Mouse (Mus musculus) G1E (cell line): Measurements from ENCODE around the gene Rbpj.

ENCODE experiments used
- CTCF ChIP-seq: IDR thresholded peaks from 2 replicates; pipeline ENCODE4 v1.5.1; 2012; ENCODE audit warnings: low read depth, low read length, inconsistent platforms, mixed read lengths
- TAL1 ChIP-seq: conservative IDR thresholded peaks from 2 replicates; pipeline ENCODE4 v1.6.1; 2012; ENCODE audit warnings: low read depth, low read length, inconsistent platforms, mixed read lengths

DNA sequence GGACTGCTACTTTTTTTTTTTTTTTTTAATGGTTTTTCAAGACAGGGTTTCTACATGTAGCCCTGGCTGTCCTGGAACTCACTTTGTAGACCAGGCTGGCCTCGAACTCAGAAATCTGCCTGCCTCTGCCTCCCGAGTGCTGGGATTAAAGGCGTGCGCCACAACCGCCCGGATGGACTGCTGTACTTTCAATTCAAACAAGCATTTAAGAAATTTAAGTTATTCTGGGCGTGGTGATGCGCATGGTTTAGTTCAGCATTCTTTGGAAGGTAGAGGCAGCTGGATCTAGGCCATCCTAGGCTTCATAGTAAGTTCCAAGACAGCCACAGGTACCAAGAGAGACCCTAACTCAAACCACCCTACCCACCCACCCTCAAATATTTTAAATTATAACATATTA, 88.2 kb downstream of the Rbpj start:
- TF ChIP-seq CTCF, result no peak
- no peak for TF ChIP-seq TAL1
